Mouse (Mus musculus): ENCODE results near the gene Ctsll3.

GRCm38 (mm10) chr13:60748556-60748955 is 54.1 kb downstream of the Ctsll3 start:
- TF ChIP-seq NELFE (IDR thresholded peaks at IDR 0.05; ENCODE audit: low read depth, low read length) = no peak
- no peak for TF ChIP-seq EP300 (IDR thresholded peaks at IDR 0.05; ENCODE audit: low read depth in 1 of 2, low read length in 2 of 2)
- no peak for TF ChIP-seq MAX (IDR thresholded peaks at IDR 0.05; ENCODE audit: low read length)
- TF ChIP-seq ETS1 (IDR thresholded peaks at IDR 0.05; ENCODE audit: low read depth, low read length) = no peak
- TF ChIP-seq MYC (IDR thresholded peaks at IDR 0.05; ENCODE audit: low read depth, low read length) = no peak
- TF ChIP-seq CTCF (IDR thresholded peaks at IDR 0.05 in 2 of 3, conservative IDR thresholded peaks at IDR 0.05 in 1 of 3; ENCODE audit: control insufficient read depth in 1 of 3, insufficient read depth in 1 of 3, low read depth in 2 of 3, low read length in 3 of 3, poor library complexity in 1 of 3, severe bottlenecking in 1 of 3) = peak; percentile 29 to 80 (median 75); a peak in 5 of 6 replicates
- no peak for TF ChIP-seq POLR2A (IDR thresholded peaks at IDR 0.05; ENCODE audit: control insufficient read depth in 1 of 2, insufficient read depth in 1 of 2, low read depth in 1 of 2, low read length in 2 of 2, poor library complexity in 1 of 2)
- TF ChIP-seq MEF2A (IDR thresholded peaks at IDR 0.05; ENCODE audit: extremely low read depth, insufficient replicate concordance, low read depth, low read length, poor library complexity, severe bottlenecking) = no peak
- TF ChIP-seq ELF1 (IDR thresholded peaks at IDR 0.05; ENCODE audit: low read depth, low read length) = no peak
- TF ChIP-seq GATA1 (IDR thresholded peaks at IDR 0.05; ENCODE audit: low read depth, low read length) = 0 out of 2 replicates have a peak, but pooled peaks have one; percentile 28

All from MEL (cell line).